8 mouse cellular contexts compared by ENCODE assay signal in the genomic region with DNA sequence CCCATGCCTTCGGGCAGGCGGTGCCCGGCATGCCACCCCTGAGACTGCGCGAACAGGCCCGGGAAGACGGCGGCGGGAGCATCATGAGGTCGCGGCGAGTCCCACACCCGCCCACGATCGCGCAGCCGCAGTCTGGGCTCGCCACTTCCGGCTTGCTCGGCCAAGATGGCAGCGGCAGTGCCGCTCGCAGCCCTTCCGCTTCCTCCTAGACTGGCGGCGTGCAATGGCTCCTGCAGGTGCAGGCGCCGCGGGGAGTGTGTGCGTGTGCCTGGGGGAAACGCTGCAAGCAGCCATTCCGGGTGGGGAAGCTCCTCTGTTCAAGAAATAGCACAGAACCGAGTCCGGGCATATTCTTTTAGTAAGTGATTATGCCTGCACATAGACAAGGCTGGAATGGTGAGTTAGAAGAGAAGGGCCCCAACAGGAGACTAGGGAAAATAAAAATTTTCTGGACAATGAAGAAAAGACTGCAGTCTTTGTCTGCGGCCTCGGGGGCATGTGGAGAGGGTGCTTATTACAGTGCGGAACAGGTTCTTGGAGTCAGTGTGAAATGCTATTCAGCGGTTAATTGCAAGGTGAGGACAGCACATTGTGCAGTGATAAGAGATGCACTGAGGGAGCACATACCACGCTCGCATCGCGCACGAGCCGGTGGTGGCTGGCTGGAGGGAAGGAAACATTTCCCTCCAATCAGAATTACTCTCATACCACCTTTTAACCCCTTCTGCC.
DNase-seq lines count a peak whose midpoint lies in the region; ATAC-seq and TF ChIP-seq lines count a peak whose summit lies in the region.

No protein-coding gene starts in this region.

- DNase-seq in brain, embryonic 14.5 days (ENCODE audit: low read depth), result peak; percentile 96
- peak; percentile 93 for DNase-seq in liver
- DNase-seq in monocyte, adult 2 months (ENCODE audit: low read depth in 1 of 2, low spot score in 2 of 2), result peak; percentile 79 to 90
- DNase-seq in spleen, postnatal 14 days (ENCODE audit: low spot score in 2 of 2), result peak; percentile 82 to 89

- peak overlapping the region; percentile 79 for H3K9ac ChIP-seq in heart, embryonic 12.5 days
- peak overlapping the region; percentile 86 for H3K9ac ChIP-seq in kidney, embryonic 16.5 days (replicated peaks; ENCODE audit: low read length)

- under 1% methylated on average over 44 of the region's 44 CpGs for WGBS in heart, embryonic 12.5 days
- 2% methylated on average over 44 of the region's 44 CpGs for WGBS in kidney, embryonic 16.5 days

- H3ac ChIP-seq in C2C12 (ENCODE audit: control insufficient read depth, insufficient read length, low read depth), result peak overlapping the region; percentile 47

- H3K4me2 ChIP-seq in heart, embryonic 12.5 days, result peak overlapping the region; percentile 78
- H3K4me2 ChIP-seq in kidney, embryonic 16.5 days (replicated peaks; ENCODE audit: low read depth, low read length), result peak overlapping the region; percentile 89

- H3K36me3 ChIP-seq in C2C12 (ENCODE audit: control insufficient read depth, insufficient read depth), result no peaks in the 10 kb centered on the region
- peaks cover 7% of the 10 kb centered on the region for H3K36me3 ChIP-seq in erythroblast, embryonic 14.5 days (ENCODE audit: control insufficient read depth)
- no peaks in the 10 kb centered on the region for H3K36me3 ChIP-seq in heart, embryonic 12.5 days
- H3K36me3 ChIP-seq in kidney, embryonic 16.5 days (ENCODE audit: insufficient read depth, low read length), result no peaks in the 10 kb centered on the region

- TF ChIP-seq CTCF in C2C12 (IDR thresholded peaks at IDR 0.05; ENCODE audit: control insufficient read depth, insufficient read depth, insufficient read length), result no peak
- no peak; the same call in 1 of the 2 replicates for TF ChIP-seq CTCF in brain, embryonic 14.5 days (IDR thresholded peaks at IDR 0.05; ENCODE audit: borderline replicate concordance, extremely low read depth, insufficient read depth, insufficient read length)

- TF ChIP-seq POLR2A in brain, embryonic 14.5 days (IDR thresholded peaks at IDR 0.05; ENCODE audit: borderline replicate concordance, extremely low read depth, insufficient read depth, insufficient read length, poor library complexity, severe bottlenecking), result peak; percentile 95

- peak; percentile 91 for ATAC-seq in heart, embryonic 12.5 days (ENCODE audit: insufficient number of reproducible peaks, low FRiP score)
- ATAC-seq in kidney, embryonic 16.5 days (ENCODE audit: low FRiP score, low TSS enrichment), result peak; percentile 95

- no peaks in the 10 kb centered on the region for H3K27me3 ChIP-seq in C2C12 (ENCODE audit: control insufficient read depth, insufficient read depth, insufficient read length)
- H3K27me3 ChIP-seq in erythroblast, embryonic 14.5 days (ENCODE audit: control insufficient read depth), result no peaks in the 10 kb centered on the region
- no peaks in the 10 kb centered on the region for H3K27me3 ChIP-seq in heart, embryonic 12.5 days (replicated peaks)
- no peaks in the 10 kb centered on the region for H3K27me3 ChIP-seq in kidney, embryonic 16.5 days (ENCODE audit: insufficient read depth, low read length)

- peaks cover 13% of the 10 kb centered on the region for H3K79me3 ChIP-seq in C2C12 (ENCODE audit: low read depth)

- H3K4me3 ChIP-seq in C2C12 (ENCODE audit: insufficient read depth, poor library complexity, severe bottlenecking), result peak overlapping the region; percentile 45
- H3K4me3 ChIP-seq in erythroblast, embryonic 14.5 days (replicated peaks), result peak overlapping the region; percentile 64
- peak overlapping the region; percentile 68 for H3K4me3 ChIP-seq in heart, embryonic 12.5 days
- H3K4me3 ChIP-seq in kidney, embryonic 16.5 days (ENCODE audit: low read length), result peak overlapping the region; percentile 75

- H3K79me2 ChIP-seq in C2C12 (ENCODE audit: control insufficient read depth, insufficient read depth), result peaks cover 23% of the 10 kb centered on the region

- peak overlapping the region; percentile 89 for H3K27ac ChIP-seq in heart, embryonic 12.5 days (ENCODE audit: poor library complexity, severe bottlenecking)
- H3K27ac ChIP-seq in kidney, embryonic 16.5 days (ENCODE audit: low read length), result peak overlapping the region; percentile 96

- no peaks in the 10 kb centered on the region for H3K9me3 ChIP-seq in erythroblast, embryonic 14.5 days (ENCODE audit: control insufficient read depth, low read length)
- H3K9me3 ChIP-seq in heart, embryonic 12.5 days (replicated peaks), result no peaks in the 10 kb centered on the region
- H3K9me3 ChIP-seq in kidney, embryonic 16.5 days (ENCODE audit: low read length), result no peaks in the 10 kb centered on the region

- peaks cover 28% of the 10 kb centered on the region for H3K4me1 ChIP-seq in erythroblast, embryonic 14.5 days (ENCODE audit: control insufficient read depth)
- peaks cover 15% of the 10 kb centered on the region for H3K4me1 ChIP-seq in heart, embryonic 12.5 days (replicated peaks)
- H3K4me1 ChIP-seq in kidney, embryonic 16.5 days (ENCODE audit: insufficient read depth, low read length), result peaks cover 23% of the 10 kb centered on the region

TF ChIP-seq in C2C12, 6 proteins besides CTCF, POLR2A, EP300 and RAD21:
- TF ChIP-seq USF1 (IDR thresholded peaks at IDR 0.05; ENCODE audit: low read depth) (no peak), MAX (IDR thresholded peaks at IDR 0.05) (peak; percentile 75)

Comparison
In these comparisons a context has a peak if more than half of its experiments do, and no peak if none do; other contexts are left out.
1. Peak in every context shown above with its lines: DNase-seq, ATAC-seq, H3K4me3 ChIP-seq and H3K27ac ChIP-seq.